13 mouse cellular contexts compared by ENCODE assay signal in genomic region chr2:49633231-49633630, GRCm38 (mm10). TPM values are rescaled to one million over a fixed set of nuclear protein-coding genes. Genes with fewer than 3 reads are reported as not detected.
DNase-seq lines count a peak whose midpoint lies in the region; ATAC-seq and TF ChIP-seq lines count a peak whose summit lies in the region.
"Had no signal": no experiment of that assay in that cellular context is flagged by ENCODE, and none has a peak within 500 bp of the region (broad histone marks: within the 10 kb centered on the region; RNA-seq: fewer than 3 reads in every experiment).

No protein-coding gene starts in this region.

- TF ChIP-seq CTCF in layer of hippocampus, adult 2 months (conservative IDR thresholded peaks at IDR 0.05) = no peak

- no peaks in the 10 kb centered on the region for H3K27me3 ChIP-seq in hindbrain, embryonic 15.5 days
- no peaks in the 10 kb centered on the region for H3K27me3 ChIP-seq in midbrain, embryonic 16.5 days (ENCODE audit: control insufficient read depth, insufficient read depth, low read depth, low read length)

- no peak overlapping the region for H3K4me3 ChIP-seq in layer of hippocampus, adult 2 months
- no peak overlapping the region for H3K4me3 ChIP-seq in hindbrain, embryonic 15.5 days
- H3K4me3 ChIP-seq in midbrain, embryonic 16.5 days (ENCODE audit: low read depth, low read length) = no peak overlapping the region

- ATAC-seq in hindbrain, embryonic 15.5 days (ENCODE audit: low FRiP score, low read depth) = peak; percentile 70
- ATAC-seq in midbrain, embryonic 16.5 days = peak; percentile 73
- ATAC-seq: activated CD4-positive, CD25-positive, alpha-beta regulatory T cell, adult 4 months had no signal

- 10% methylated on average over 9 of the region's 9 CpGs for WGBS in hindbrain, embryonic 15.5 days
- 4% methylated on average over 9 of the region's 9 CpGs for WGBS in midbrain, embryonic 16.5 days

- H3K4me2 ChIP-seq in hindbrain, embryonic 15.5 days = peak overlapping the region; percentile 37
- H3K4me2 ChIP-seq in midbrain, embryonic 16.5 days (ENCODE audit: low read length) = peak overlapping the region; percentile 37
- H3K4me2 ChIP-seq: heart, embryonic 11.5 days had no signal

- H3K9ac ChIP-seq in hindbrain, embryonic 15.5 days = no peak overlapping the region
- 0 out of 2 replicates have a peak overlapping the region, but pooled peaks have one; percentile 36 for H3K9ac ChIP-seq in midbrain, embryonic 16.5 days (ENCODE audit: low read depth, low read length)

- H3K4me1 ChIP-seq in hindbrain, embryonic 15.5 days (replicated peaks) = peaks cover 60% of the 10 kb centered on the region
- H3K4me1 ChIP-seq in midbrain, embryonic 16.5 days (ENCODE audit: control insufficient read depth, insufficient read depth, low read length) = peaks cover 41% of the 10 kb centered on the region

- H3K27ac ChIP-seq in layer of hippocampus, adult 2 months = 0 out of 2 replicates have a peak overlapping the region, but pooled peaks have one; percentile 7
- H3K27ac ChIP-seq in hindbrain, embryonic 15.5 days (replicated peaks) = peak overlapping the region; percentile 67
- H3K27ac ChIP-seq in midbrain, embryonic 16.5 days (ENCODE audit: low read length) = peak overlapping the region; percentile 39

- no peaks in the 10 kb centered on the region for H3K36me3 ChIP-seq in hindbrain, embryonic 15.5 days
- no peaks in the 10 kb centered on the region for H3K36me3 ChIP-seq in midbrain, embryonic 16.5 days (ENCODE audit: control insufficient read depth, insufficient read depth, low read length)

- no peaks in the 10 kb centered on the region for H3K9me3 ChIP-seq in hindbrain, embryonic 15.5 days
- no peaks in the 10 kb centered on the region for H3K9me3 ChIP-seq in midbrain, embryonic 16.5 days (replicated peaks; ENCODE audit: control insufficient read depth, low read length, poor library complexity, severe bottlenecking)

- no peak for DNase-seq in layer of hippocampus, adult 2 months (ENCODE audit: low spot score in 2 of 2)
- no peak for DNase-seq in layer of hippocampus, adult 18-20 months (ENCODE audit: low spot score in 2 of 2)
- DNase-seq in cerebellum, adult 8-10 months = no peak
- no peak for DNase-seq in spleen, postnatal 4 days (ENCODE audit: low spot score in 2 of 2)
- DNase-seq in heart, adult 11 months = no peak
- no peak for DNase-seq in kidney, adult 9 months
- DNase-seq: kidney, postnatal 36 days; thymus, postnatal 14 days had no signal

RNA-seq across cellular contexts. Expression of gene Kif5c, which starts 14.1 kb away (rescaled TPM):
- total RNA-seq in layer of hippocampus, adult 2 months (2021) = 100 to 1,000 TPM; 467 to 553 TPM
- total RNA-seq in layer of hippocampus, adult 18-20 months (2021) = 100 to 1,000 TPM; 504 to 525 TPM
- 179 and 188 TPM in 2 replicates for polyA plus RNA-seq in hindbrain, embryonic 15.5 days (2015; fragmentation: Nextera tagmentation; extraction: Ambion mirVana)
- 194 and 211 TPM in 2 replicates for polyA plus RNA-seq in midbrain, embryonic 16.5 days (2015; fragmentation: Nextera tagmentation; extraction: Ambion mirVana)
- total RNA-seq: megakaryocyte progenitor cell, adult 5-6 weeks had no signal

Comparison
In these comparisons a context has a peak if more than half of its experiments do, and no peak if none do; other contexts are left out.
1. H3K27ac ChIP-seq: peak in every context shown above with its lines; median percentile 67 in hindbrain, embryonic 15.5 days; 39 in midbrain, embryonic 16.5 days; 7 in layer of hippocampus, adult 2 months.